Mouse (Mus musculus) olfactory bulb, adult 2 months (tissue): ENCODE measurements around the gene Slc22a1.

ENCODE experiments used
- CTCF ChIP-seq: fragments of 200-500 bp; IDR thresholded peaks from 2 replicates; pipeline ENCODE4 v1.5.1; 2012; ENCODE audit warnings: low read depth, mild to moderate bottlenecking, low read length, moderate library complexity; ENCODE audit not compliant: insufficient read depth
- POLR2A ChIP-seq: fragments of 200-500 bp; IDR thresholded peaks from 2 replicates; pipeline ENCODE4 v1.6.1; 2012; ENCODE audit warnings: mild to moderate bottlenecking, low read depth, low read length, moderate library complexity; ENCODE audit not compliant: insufficient read depth

DNA sequence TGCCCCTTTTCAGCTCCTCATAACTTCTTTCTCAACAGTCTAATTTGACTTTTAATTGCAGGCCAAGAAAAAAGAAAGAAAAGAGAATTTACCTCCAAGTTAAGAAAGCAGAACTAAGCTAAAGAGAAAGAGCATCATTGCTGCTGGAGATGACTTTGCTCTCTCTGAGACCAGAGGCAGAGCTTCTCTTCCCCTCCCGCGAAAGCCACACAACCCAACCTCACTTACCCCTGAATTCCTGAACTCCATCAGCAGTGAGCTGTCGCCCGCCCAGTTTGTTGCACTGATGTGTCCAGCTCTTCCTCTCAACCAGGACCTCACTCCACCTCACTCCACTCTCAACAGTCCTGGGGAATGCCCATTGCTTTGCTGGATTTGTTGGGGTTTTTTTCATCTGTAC, 47.6 kb downstream of the Slc22a1 start:
- TF ChIP-seq CTCF: no peak
- TF ChIP-seq POLR2A: no peak
